Mouse (Mus musculus) urinary bladder, postnatal 10 days (tissue): Measurements from ENCODE around the gene Slc16a7.

Experiments used
- DNase-seq: peaks from one replicate; pipeline ENCODE4 v3.0.0; 2022; ENCODE audit warnings: low spot score

Gene Slc16a7

DNA sequence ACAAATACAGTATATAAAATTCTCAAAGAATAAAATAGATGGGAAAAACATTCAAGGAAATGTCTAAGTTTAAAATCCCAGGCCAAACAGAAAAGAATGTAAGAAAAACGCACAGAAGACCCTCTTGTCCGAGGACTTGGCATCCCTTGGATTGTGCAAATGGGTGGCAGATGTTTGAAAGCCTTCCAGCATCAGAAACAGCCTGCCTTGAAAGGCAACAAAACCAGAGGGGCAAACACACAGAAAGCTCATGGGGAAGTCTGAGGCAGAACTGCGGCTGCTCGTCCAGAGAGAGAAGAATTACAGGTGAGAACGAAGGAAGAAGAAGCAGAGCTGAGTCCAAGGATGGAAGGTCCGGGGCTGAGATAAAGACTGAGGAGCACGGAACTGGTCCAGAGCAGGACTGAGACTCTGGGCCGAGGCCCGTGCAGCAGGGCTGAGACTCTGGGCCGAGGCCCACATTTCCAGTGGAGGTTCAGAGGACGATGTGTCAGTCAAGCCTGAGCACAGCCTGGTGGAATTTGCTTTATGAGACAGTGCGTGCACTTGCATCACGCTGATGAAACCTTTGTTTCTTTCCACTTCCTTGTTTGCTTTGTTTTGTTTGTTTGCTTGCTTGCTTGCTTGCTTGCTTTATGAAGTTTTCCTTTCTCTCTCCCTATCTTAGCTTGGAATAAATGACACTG, 65.0 kb downstream of the Slc16a7 start:
- DNase-seq = no peak

DNA sequence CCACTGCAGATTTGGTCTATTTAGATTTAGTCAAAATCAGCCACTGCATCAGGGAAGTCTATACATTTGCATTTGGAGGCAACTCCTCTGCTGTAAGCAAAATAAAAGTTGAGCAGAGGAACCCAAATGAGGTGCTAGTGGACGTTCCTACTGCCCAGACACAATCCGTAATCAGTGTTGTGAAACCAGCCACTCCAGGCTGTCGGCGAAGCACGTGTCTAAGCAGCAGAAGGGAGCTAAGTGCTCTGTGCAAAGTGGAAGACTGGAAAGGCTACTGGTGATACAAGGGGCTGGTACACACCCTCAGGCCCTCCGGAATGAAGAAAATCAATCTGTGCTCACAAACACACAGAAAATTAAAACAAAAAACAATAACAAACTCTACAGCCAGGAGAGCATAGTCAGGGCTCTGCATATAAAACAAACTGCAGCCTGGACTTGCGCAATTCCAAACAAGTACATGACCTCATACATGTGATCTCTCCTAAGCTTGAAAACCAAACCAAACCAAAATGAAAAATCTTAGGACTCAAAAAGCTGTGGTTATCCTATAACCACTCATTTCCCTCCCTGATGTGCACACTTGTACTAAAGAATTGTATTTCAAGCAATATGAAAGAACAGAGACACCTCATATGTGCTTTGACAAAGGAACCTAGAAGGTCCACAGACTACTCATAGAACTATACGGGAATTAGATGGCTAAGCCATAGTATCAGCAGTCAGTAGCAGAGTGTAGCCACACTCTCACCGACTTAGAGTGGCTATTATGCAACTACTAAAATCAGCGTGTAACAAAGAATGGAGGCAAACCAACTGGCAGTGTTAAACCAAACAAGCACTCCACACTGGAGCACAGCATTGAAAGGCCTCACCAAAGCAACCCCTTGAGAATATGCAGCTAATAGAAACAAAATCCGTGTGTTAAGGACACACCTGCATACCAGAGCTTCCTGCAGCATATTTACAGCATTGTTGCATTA, 67.5 kb downstream of the Slc16a7 start:
- DNase-seq = no peak

DNA sequence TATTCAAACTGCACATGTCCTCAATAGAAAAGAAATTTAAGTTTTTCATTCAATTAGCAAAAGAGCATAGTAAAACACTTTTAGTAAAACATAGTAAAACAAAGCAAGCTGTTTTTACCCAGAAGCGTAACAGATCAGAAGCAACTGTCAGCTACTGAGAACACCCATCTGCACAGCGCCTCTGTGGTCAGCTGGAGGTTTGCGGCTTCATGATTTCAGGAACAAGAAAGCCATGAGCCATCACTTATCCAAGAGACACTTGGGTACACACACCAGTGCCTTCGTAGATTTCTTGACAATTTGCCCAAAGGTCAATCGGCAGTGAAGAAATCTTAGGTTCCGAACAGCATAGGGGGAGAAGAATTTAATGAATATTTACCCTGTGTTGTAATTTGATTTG, 71.9 kb downstream of the Slc16a7 start:
- DNase-seq = no peak

GRCm38 (mm10) chr10:125310855-125311254, 78.4 kb downstream of the Slc16a7 start:
- no peak for DNase-seq

DNA sequence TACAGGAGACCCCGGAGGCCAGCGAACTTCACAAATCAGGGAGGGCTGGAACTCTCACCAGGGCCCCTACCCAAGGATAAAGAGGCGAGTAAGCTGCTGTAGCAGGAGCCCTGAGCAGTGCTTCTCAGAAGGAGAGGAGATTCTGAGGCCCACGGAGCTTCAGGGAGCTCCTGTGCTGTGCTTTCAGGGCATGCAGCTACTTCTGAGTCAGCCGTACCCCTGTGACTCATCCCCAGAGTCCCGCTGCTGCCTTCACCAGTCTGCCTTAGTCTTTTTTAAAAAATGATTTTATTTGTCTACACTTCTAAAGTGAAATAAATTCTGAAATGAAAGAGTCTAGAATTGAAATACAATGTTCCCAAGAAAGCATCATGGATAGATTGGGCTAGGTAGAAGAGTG, 91.2 kb downstream of the Slc16a7 start:
- DNase-seq = no peak

- DNase-seq = no peak
Observed at GRCm38 (mm10) chr10:125290320-125290719, 98.9 kb downstream of the Slc16a7 start.

DNA sequence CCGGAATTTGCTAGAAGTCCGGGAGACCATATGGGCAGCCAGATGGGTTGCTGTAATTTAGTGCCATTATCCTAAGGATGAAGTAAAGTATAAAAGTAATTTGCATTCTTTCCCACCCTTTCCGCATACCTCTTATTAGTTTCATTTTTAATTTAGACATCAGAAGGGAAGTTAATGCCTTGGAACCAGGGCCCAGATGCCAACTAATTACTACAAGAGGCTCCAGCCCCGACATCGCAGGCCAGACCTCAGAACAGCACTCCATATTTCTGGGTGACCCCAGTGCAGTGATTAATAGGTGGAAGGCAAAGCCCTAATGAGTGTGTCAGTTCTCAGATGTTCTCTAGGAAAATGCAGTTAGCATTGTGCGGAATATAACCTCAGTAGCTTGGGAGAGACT, 100.7 kb downstream of the Slc16a7 start:
- no peak for DNase-seq

DNA sequence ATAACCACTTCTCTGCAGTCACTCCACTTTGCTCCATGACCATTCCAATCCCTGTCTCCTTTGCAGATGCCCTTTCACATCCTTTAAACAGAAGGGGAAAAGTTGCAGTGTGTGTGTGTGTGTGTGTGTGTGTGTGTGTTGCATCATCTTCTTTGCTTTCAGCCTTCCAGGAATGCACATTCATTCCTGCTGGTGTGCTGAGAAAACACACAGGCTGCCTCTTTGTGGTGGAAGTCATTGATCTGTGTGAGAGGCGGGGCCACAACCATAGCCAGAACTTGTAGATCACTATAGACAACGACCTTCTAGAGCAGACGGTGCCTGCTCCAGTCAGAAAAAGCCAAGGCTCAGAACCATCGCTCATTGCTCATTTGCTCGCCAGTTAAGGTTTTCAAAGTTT, 103.9 kb downstream of the Slc16a7 start:
- DNase-seq = no peak

DNA sequence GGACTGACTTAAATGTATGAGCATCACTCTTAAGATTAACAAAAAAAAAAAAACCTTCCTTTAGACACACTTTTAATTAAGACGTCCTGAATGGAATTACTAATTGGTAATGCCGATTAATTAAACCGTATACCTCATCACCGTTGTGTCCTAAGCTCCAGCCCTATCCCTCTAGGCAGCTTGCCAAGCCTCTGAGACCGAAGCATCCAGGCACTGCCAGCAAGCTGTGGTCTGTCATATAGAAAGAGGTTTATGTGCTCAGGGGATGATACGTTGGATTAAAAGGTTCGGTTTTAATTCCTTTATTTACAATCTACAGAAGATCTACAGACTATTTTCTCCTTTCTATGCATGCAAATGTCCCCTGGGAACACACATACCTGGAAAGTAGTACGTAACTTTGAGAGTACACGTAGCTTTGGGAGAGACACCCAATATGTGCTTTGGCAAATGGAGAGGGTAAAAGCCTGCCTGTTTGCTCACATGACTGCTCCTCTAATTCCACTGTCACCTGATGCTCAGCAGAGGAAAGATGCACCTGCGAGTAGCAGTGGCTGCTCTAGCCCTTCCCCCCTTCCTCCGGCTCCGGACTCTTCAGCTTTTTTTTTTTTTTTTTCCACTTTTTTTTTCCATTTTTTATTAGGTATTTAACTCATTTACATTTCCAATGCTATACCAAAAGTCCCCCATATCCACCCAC, 114.0 kb downstream of the Slc16a7 start:
- DNase-seq = no peak

- DNase-seq = no peak
Observed at GRCm38 (mm10) chr10:125274519-125275148, 114.6 kb downstream of the Slc16a7 start.

DNA sequence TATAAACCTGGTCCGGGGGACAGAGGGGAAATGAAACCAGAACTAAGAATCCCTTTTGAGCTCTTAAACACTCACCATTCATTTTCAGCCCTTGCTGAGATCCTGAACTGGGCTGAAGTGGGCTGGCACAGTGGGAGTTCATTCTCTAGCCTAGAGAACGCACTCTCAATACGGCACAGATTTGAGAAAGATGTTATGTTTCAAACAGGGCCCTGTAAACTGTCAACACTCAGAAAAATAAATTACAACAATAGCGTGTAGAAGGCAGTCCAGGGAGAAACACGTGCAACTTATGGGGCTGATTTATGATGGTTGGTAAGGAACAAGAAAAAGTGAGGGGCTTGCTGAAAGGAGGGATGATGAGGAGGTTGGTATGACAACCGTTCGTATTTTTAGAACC, 115.5 kb downstream of the Slc16a7 start:
- DNase-seq = no peak

DNA sequence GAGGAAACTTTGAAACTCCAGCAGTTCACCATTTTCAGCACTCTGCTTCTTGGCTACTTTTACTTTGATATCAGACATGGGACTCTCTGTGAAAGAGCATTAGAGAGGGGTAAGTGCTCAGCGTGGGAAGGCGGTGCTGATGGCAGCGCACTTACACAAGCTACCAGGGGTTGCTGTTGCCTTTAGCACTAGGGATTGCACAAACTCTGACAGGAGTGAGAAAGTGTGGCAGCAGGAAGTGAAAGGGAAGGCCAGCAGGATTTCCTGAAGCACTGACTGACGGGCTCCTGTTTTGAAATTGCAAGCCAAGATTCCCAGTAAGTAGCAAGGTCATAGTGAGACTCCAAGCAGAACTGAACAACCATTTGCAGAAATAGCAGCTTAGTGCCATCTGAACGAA, 117.8 kb downstream of the Slc16a7 start:
- DNase-seq = no peak

- no peak for DNase-seq
Observed at GRCm38 (mm10) chr10:125270266-125270665, 119.0 kb downstream of the Slc16a7 start.

- no peak for DNase-seq
Observed at GRCm38 (mm10) chr10:125266322-125266721, 122.9 kb downstream of the Slc16a7 start.

DNA sequence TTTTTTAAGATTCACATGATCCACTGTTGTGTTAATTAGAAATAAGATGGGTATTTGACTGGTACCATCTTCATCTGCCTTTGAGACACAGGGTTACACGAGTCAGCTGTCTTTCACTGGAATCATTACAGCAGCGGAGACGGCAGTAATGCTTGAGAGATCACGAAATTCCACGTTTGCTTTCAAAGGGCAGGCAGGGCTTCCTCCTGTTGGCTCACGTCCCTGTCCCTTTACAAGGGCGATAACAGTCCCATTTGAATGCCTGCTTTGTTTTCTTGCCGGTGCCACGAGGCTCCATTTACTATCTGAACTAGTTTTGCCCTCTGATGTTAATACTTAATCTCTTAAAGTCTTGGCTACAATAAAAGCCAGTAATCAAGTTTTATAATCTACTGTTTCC, 123.4 kb downstream of the Slc16a7 start:
- no peak for DNase-seq

DNA sequence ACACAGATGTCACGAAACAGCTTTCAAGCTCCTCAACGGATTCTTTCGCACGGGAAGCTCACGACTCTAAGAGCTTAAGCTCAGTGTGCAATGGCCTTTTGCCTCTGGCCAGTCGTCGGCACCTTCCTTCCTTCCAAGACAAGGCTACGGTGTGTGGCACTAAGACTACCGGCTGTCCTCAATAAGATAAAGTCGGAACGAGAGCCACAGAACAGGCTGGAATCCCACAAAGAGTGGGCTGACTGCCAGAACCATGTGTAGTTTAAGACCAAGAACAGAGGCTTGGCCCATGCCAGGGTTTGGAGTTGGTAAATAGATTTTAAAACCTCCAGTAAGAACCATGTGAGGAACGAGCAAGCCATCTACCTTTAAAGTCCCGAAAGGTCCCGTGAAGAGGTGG, 123.8 kb downstream of the Slc16a7 start:
- DNase-seq = no peak

- no peak for DNase-seq
Observed at GRCm38 (mm10) chr10:125264938-125265337, 124.3 kb downstream of the Slc16a7 start.

DNA sequence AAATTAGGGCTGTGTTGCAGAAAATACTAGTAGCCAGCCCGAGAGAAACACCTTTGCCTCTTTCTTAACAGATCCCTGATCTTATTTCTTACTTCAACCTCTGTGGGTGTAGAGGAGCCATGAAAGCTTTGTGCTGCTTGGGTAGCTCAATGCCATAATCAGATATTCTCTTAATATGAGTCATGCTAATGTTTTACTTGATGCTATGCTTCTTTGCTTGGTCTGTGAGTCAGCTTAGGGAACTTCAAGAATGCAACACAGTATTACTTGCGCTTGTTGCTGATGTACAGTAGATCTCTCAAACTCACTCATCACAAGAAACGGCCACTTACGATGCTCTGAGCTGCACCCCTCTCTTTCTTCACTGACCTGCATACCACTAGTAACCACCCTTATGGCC, 133.4 kb downstream of the Slc16a7 start:
- DNase-seq = no peak

GRCm38 (mm10) chr10:125214536-125214935, 174.7 kb downstream of the Slc16a7 start:
- DNase-seq = no peak

- DNase-seq = no peak
Observed at GRCm38 (mm10) chr10:125213805-125214204, 175.5 kb downstream of the Slc16a7 start.

GRCm38 (mm10) chr10:125187544-125187943, 201.7 kb downstream of the Slc16a7 start:
- DNase-seq = no peak

DNA sequence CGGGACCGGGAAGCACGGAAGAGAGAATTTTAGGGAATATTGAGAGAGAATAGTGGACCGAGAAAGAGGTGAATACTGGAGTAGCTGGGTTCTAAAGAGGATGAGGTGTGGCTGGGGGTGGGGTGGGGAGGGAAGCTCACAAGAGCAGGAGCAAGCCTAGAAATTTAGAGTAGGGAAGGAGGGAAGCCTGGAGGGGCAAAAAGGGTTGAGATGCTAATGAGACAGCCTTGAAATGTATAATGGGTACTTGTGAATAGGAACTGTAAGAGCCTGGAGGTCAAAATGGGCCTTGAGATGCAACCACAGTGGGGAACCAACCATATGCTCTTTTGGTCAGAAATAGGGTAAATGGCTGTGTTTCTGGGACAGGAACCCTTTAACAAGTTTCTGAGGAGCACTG, 203.9 kb downstream of the Slc16a7 start:
- DNase-seq = no peak
